Mouse (Mus musculus) MEL (cell line): ENCODE data around the gene Timm29.

Source experiments
- CTCF ChIP-seq, 3 experiments: IDR thresholded peaks in 2 of 3; conservative IDR thresholded peaks in 1 of 3; 2 replicates each; pipeline ENCODE4 v1.5.1; 2011 to 2012; ENCODE audit warnings: low read length in 3 of 3, low read depth in 2 of 3, mild to moderate bottlenecking in 2 of 3, improper control_type of control experiment in 1 of 3, inconsistent platforms in 1 of 3, mixed read lengths in 1 of 3, moderate library complexity in 1 of 3; ENCODE audit not compliant: control insufficient read depth in 1 of 3, insufficient read depth in 1 of 3, poor library complexity in 1 of 3, severe bottlenecking in 1 of 3
- GABPA ChIP-seq: IDR thresholded peaks from 2 replicates; pipeline ENCODE4 v1.6.1; 2012; ENCODE audit warnings: low read depth, mild to moderate bottlenecking, inconsistent platforms, low read length, improper control_type of control experiment, moderate library complexity
- GATA1 ChIP-seq: IDR thresholded peaks from 2 replicates; pipeline ENCODE4 v1.6.1; 2011; ENCODE audit warnings: low read depth, low read length, improper control_type of control experiment
- POLR2A ChIP-seq, 2 experiments: IDR thresholded peaks; 2 replicates each; pipeline ENCODE4 v1.6.1; 2011 to 2012; ENCODE audit warnings: low read length in 2 of 2, mild to moderate bottlenecking in 2 of 2, control low read depth in 1 of 2, improper control_type of control experiment in 1 of 2, low read depth in 1 of 2, moderate library complexity in 1 of 2; ENCODE audit not compliant: control insufficient read depth in 1 of 2, insufficient read depth in 1 of 2, poor library complexity in 1 of 2
- RCOR1 ChIP-seq: IDR thresholded peaks from 2 replicates; pipeline ENCODE4 v1.6.1; 2012; ENCODE audit warnings: low read depth, mild to moderate bottlenecking, inconsistent platforms, low read length, improper control_type of control experiment

DNA sequence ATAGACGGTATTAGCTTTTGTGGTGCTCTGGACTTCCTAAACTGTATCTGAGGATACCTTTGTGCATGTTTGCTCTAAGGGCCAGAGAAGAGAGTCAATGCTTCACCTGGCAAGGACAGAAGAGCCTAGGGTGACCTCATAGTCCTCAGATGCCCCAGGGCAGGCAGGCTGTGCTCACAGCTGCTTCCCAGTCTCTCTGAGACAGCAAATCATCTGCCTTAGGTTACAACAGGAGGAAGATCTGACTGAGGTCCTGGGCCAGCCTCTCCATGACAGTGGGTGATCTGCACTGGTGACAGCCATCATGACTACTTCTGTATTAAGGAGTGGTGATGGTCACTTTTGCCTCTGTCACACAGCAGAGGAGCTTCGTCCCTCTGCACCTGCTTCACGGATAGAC is 33.4 kb upstream of the Timm29 start:
- TF ChIP-seq GABPA, result no peak
- TF ChIP-seq GATA1, result no peak
- no peak for TF ChIP-seq CTCF (IDR thresholded peaks at IDR 0.05 in 2 of 3, conservative IDR thresholded peaks at IDR 0.05 in 1 of 3; ENCODE audit: control insufficient read depth in 1 of 3, insufficient read depth in 1 of 3, low read depth in 2 of 3, low read length in 3 of 3, poor library complexity in 1 of 3, severe bottlenecking in 1 of 3)
- no peak for TF ChIP-seq POLR2A (IDR thresholded peaks at IDR 0.05; ENCODE audit: control insufficient read depth in 1 of 2, insufficient read depth in 1 of 2, low read depth in 1 of 2, low read length in 2 of 2, poor library complexity in 1 of 2)
- TF ChIP-seq RCOR1, result no peak
